Mouse (Mus musculus): Measurements from ENCODE around the gene Sf3b2. TPM values are rescaled to one million over a fixed set of nuclear protein-coding genes. Genes with fewer than 3 reads are reported as not detected.
A peak's percentile ranks its signal among the peaks of the same experiment; 100 is the strongest.
"Not testable (repeated sequence)": the region's sequence is repeated elsewhere in the genome, so short reads cannot be mapped to it uniquely, and the experiment has no call there.

Sf3b2 gene
- polyA plus RNA-seq, 1 experiment from 2014 or later = 406 TPM

- Histone ChIP-seq H3K36me3 (peaks cover 32% of the 10 kb centered on the region), H3K9ac (peak overlapping the region; percentile 96), H3K4me1 (peaks cover 30% of the 10 kb centered on the region), H3K27me3 (no peaks in the 10 kb centered on the region), H3K4me2 (replicated peaks) (peak overlapping the region; percentile 66), H3K9me3 (no peaks in the 10 kb centered on the region), H3K4me3 (peak overlapping the region; percentile 97), H3K27ac (peak overlapping the region; percentile 89)
- WGBS = under 1% methylated on average over 29 of the region's 30 CpGs
- peak; percentile 58 for ATAC-seq (ENCODE audit: insufficient number of reproducible peaks, insufficient read depth, low FRiP score, low TSS enrichment)
These were observed 22.9 kb downstream of the Sf3b2 start for GRCm38 (mm10) chr19:5272326-5272795.

DNA sequence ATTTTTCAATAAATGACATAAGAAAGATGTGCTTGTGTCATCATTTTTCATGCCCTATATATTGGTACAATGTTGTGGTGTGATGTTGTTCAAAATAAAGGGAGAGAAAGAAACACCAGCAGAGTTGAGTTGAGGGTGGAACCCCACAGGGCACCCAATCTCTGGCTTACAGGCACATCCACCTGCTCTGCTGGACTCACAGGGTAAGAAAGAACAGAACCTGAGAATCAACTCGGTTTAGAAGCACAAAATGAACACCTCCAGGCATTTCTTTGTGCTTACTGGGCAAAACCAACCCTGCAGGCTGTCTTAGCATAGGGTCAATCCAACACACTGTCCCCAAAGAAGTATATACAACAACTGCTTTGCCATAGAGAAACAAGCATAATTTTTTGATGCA is 23.8 kb downstream of the Sf3b2 start:
- H3K4me2 ChIP-seq (replicated peaks) = peak overlapping the region; percentile 66
- no peak for ATAC-seq (ENCODE audit: insufficient number of reproducible peaks, insufficient read depth, low FRiP score, low TSS enrichment)
- WGBS = 44% methylated on average over 1 of the region's 1 CpGs

GRCm38 (mm10) chr19:5269392-5269791 is 25.9 kb downstream of the Sf3b2 start:
- Histone ChIP-seq H3K4me3 (no peak overlapping the region), H3K9ac (no peak overlapping the region), H3K27ac (no peak overlapping the region), H3K9me3 (no peaks in the 10 kb centered on the region), H3K4me1 (peaks cover 29% of the 10 kb centered on the region), H3K4me2 (replicated peaks) (no peak overlapping the region), H3K36me3 (peaks cover 7% of the 10 kb centered on the region), H3K27me3 (no peaks in the 10 kb centered on the region)
- no peak for ATAC-seq (ENCODE audit: insufficient number of reproducible peaks, insufficient read depth, low FRiP score, low TSS enrichment)
- WGBS = 89% methylated on average over 5 of the region's 5 CpGs

More for the DNA sequence above, 23.8 kb downstream of the Sf3b2 start:
- no peaks in the 10 kb centered on the region for H3K27me3 ChIP-seq
- no peak overlapping the region for H3K27ac ChIP-seq
- peak overlapping the region; percentile 97 for H3K4me3 ChIP-seq
- H3K36me3 ChIP-seq = peaks cover 25% of the 10 kb centered on the region
- no peak overlapping the region for H3K9ac ChIP-seq
- peaks cover 30% of the 10 kb centered on the region for H3K4me1 ChIP-seq
- no peaks in the 10 kb centered on the region for H3K9me3 ChIP-seq

- H3K9me3 ChIP-seq = no peaks in the 10 kb centered on the region
- no peak overlapping the region for H3K9ac ChIP-seq
- 84% methylated on average over 3 of the region's 3 CpGs for WGBS
- H3K4me1 ChIP-seq = peaks cover 24% of the 10 kb centered on the region
- no peak for ATAC-seq (ENCODE audit: insufficient number of reproducible peaks, insufficient read depth, low FRiP score, low TSS enrichment)
- no peak overlapping the region for H3K4me3 ChIP-seq
- no peak overlapping the region for H3K27ac ChIP-seq
- H3K4me2 ChIP-seq (replicated peaks) = no peak overlapping the region
- peaks cover 1% of the 10 kb centered on the region for H3K36me3 ChIP-seq
- H3K27me3 ChIP-seq = no peaks in the 10 kb centered on the region
These were observed 26.4 kb downstream of the Sf3b2 start for GRCm38 (mm10) chr19:5268875-5269274.

DNA sequence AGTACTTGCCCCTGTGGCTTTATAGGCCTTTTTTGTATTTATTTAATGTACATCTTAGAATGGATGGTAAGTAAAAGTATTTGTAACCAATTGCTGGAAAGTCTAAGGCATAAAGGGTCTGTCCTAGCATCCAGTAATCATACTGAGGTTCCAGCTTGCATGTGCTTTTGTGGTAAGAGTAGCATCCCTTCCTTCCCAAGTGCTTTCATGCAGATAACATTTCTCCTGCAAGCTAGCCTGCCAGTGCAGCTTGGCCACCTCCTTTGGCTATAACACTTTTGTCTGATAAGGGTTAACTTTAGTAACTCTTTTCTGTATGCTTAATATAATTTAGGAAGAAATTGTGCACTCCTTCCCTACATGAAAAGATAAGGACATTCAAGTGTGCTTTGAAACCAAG is 27.2 kb downstream of the Sf3b2 start:
- Histone ChIP-seq H3K36me3 (no peaks in the 10 kb centered on the region), H3K27me3 (no peaks in the 10 kb centered on the region), H3K9ac (no peak overlapping the region), H3K9me3 (no peaks in the 10 kb centered on the region), H3K4me2 (replicated peaks) (no peak overlapping the region), H3K4me3 (no peak overlapping the region), H3K27ac (no peak overlapping the region), H3K4me1 (peaks cover 18% of the 10 kb centered on the region)
- no peak for ATAC-seq (ENCODE audit: insufficient number of reproducible peaks, insufficient read depth, low FRiP score, low TSS enrichment)

DNA sequence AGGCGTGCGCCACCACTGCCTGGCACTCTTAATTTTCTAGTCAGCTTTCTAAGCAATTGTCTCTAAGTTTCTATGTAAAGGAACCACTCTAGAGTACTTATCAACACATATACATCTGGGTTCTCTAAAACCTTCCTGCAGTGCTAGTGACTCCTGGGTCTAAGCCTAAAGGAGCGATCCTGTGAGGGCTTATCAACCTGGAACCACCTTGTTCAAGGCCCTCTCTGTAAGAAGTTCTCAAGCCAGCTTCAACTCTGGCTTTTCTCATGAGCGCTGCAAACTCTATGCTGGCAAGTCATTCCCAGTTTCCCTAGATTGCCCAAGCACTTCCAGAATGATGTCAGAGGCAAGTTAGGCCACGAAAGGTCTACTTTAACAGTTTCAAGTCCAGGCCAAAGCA is 28.2 kb downstream of the Sf3b2 start:
- H3K9me3 ChIP-seq = no peaks in the 10 kb centered on the region
- H3K4me2 ChIP-seq (replicated peaks) = no peak overlapping the region
- 94% methylated on average over 5 of the region's 5 CpGs for WGBS

GRCm38 (mm10) chr19:5257140-5257539 is 38.1 kb downstream of the Sf3b2 start:
- Histone ChIP-seq H3K9ac (no peak overlapping the region), H3K4me1 (no peaks in the 10 kb centered on the region; the same call in 1 of the 2 replicates)
- no peak for ATAC-seq (ENCODE audit: insufficient number of reproducible peaks, insufficient read depth, low FRiP score, low TSS enrichment)

More for the DNA sequence above, 28.2 kb downstream of the Sf3b2 start:
- peaks cover 17% of the 10 kb centered on the region for H3K4me1 ChIP-seq
- no peaks in the 10 kb centered on the region for H3K36me3 ChIP-seq
- no peak overlapping the region for H3K9ac ChIP-seq
- no peak overlapping the region for H3K27ac ChIP-seq
- H3K4me3 ChIP-seq = no peak overlapping the region
- ATAC-seq (ENCODE audit: insufficient number of reproducible peaks, insufficient read depth, low FRiP score, low TSS enrichment) = no peak
- H3K27me3 ChIP-seq = no peaks in the 10 kb centered on the region

GRCm38 (mm10) chr19:5236981-5237380 is 58.3 kb downstream of the Sf3b2 start:
- not testable (repeated sequence) for H3K27me3 ChIP-seq; H3K27ac ChIP-seq; H3K9ac ChIP-seq; H3K9me3 ChIP-seq; H3K4me2 ChIP-seq (replicated peaks); ATAC-seq (ENCODE audit: insufficient number of reproducible peaks, insufficient read depth, low FRiP score, low TSS enrichment); H3K36me3 ChIP-seq; H3K4me3 ChIP-seq; H3K4me1 ChIP-seq
- 97% methylated on average over 1 of the region's 1 CpGs for WGBS

More at GRCm38 (mm10) chr19:5257140-5257539, 38.1 kb downstream of the Sf3b2 start:
- H3K27ac ChIP-seq = no peak overlapping the region
- WGBS = 47% methylated on average over 3 of the region's 3 CpGs
- H3K4me3 ChIP-seq = no peak overlapping the region
- no peaks in the 10 kb centered on the region for H3K9me3 ChIP-seq
- no peak overlapping the region for H3K4me2 ChIP-seq (replicated peaks)
- 0 out of 2 replicates have a peak, but pooled peaks cover 6% of the 10 kb centered on the region for H3K36me3 ChIP-seq
- no peaks in the 10 kb centered on the region for H3K27me3 ChIP-seq

- no peaks in the 10 kb centered on the region for H3K36me3 ChIP-seq
- no peaks in the 10 kb centered on the region for H3K27me3 ChIP-seq
- H3K27ac ChIP-seq = no peak overlapping the region
- ATAC-seq (ENCODE audit: insufficient number of reproducible peaks, insufficient read depth, low FRiP score, low TSS enrichment) = no peak
- H3K9ac ChIP-seq = no peak overlapping the region
- no peak overlapping the region for H3K4me2 ChIP-seq (replicated peaks)
- WGBS = 84% methylated on average over 4 of the region's 4 CpGs
- no peaks in the 10 kb centered on the region for H3K4me1 ChIP-seq
- no peak overlapping the region for H3K4me3 ChIP-seq
- no peaks in the 10 kb centered on the region for H3K9me3 ChIP-seq
These were observed 62.6 kb downstream of the Sf3b2 start for GRCm38 (mm10) chr19:5232696-5233095.

DNA sequence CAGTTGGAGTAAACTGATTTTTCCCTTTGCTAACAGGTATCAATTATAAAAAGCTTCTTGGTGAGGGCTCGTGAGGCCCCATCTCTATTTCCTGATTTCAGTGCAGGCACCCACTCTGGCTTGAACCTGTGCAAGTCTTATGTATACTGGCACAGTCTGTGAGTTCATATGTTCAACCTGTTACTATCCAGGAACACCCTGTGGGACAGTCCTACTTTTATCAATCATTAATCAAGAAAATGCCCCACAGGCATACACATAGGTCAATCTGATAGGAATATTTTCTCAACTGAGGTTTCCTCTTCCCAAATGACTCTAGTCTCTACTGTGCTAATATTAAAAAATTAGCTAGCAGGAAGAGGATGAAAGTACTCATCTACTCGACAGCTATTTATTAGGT is 65.1 kb downstream of the Sf3b2 start:
- ATAC-seq (ENCODE audit: insufficient number of reproducible peaks, insufficient read depth, low FRiP score, low TSS enrichment) = no peak
- Histone ChIP-seq H3K4me1 (no peaks in the 10 kb centered on the region), H3K9ac (no peak overlapping the region), H3K4me2 (replicated peaks) (no peak overlapping the region), H3K27me3 (no peaks in the 10 kb centered on the region), H3K36me3 (no peaks in the 10 kb centered on the region), H3K27ac (no peak overlapping the region), H3K9me3 (no peaks in the 10 kb centered on the region), H3K4me3 (no peak overlapping the region)
- 83% methylated on average over 2 of the region's 2 CpGs for WGBS

- Histone ChIP-seq H3K4me1 (no peaks in the 10 kb centered on the region), H3K4me2 (replicated peaks) (no peak overlapping the region), H3K27ac (no peak overlapping the region), H3K9me3 (no peaks in the 10 kb centered on the region), H3K27me3 (no peaks in the 10 kb centered on the region), H3K4me3 (no peak overlapping the region), H3K9ac (no peak overlapping the region), H3K36me3 (no peaks in the 10 kb centered on the region)
- 62% methylated on average over 2 of the region's 2 CpGs for WGBS
- ATAC-seq (ENCODE audit: insufficient number of reproducible peaks, insufficient read depth, low FRiP score, low TSS enrichment) = no peak
These were observed 70.6 kb downstream of the Sf3b2 start for GRCm38 (mm10) chr19:5224624-5225023.

DNA sequence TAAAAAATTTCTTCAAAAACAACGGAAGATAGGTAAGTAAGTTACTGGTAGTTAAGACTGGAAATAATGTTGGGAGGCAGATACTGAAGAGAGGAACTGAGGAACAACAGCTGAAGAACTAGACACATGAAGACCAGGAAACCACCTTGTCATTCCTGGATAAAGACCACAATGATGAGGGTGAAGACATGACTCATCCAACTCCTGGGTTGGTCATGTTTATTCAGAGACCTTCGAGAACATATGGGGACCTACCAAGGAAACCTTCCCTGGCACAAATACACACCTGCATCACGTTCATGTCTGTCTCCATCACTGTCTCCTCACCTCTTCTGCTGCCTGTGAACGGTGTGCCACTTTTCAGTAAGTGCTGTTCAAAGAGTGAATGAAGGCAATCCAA is 71.2 kb downstream of the Sf3b2 start:
- no peaks in the 10 kb centered on the region for H3K36me3 ChIP-seq
- no peak overlapping the region for H3K4me2 ChIP-seq (replicated peaks)
- no peak overlapping the region for H3K4me3 ChIP-seq
- H3K27ac ChIP-seq = no peak overlapping the region
- no peaks in the 10 kb centered on the region for H3K4me1 ChIP-seq
- 91% methylated on average over 4 of the region's 4 CpGs for WGBS
- ATAC-seq (ENCODE audit: insufficient number of reproducible peaks, insufficient read depth, low FRiP score, low TSS enrichment) = no peak
- no peak overlapping the region for H3K9ac ChIP-seq
- no peaks in the 10 kb centered on the region for H3K27me3 ChIP-seq
- no peaks in the 10 kb centered on the region for H3K9me3 ChIP-seq
